Mouse (Mus musculus) liver, postnatal 0 days (tissue): ENCODE results near the gene Rpl24.

ENCODE experiments used
- CTCF ChIP-seq: sonication (generic); IDR thresholded peaks from 2 replicates; pipeline ENCODE4 v1.5.1; 2016; ENCODE audit warnings: antibody characterized with exemption, low read depth
- EP300 ChIP-seq: IDR thresholded peaks from 2 replicates; pipeline ENCODE4 v1.6.1; 2016; ENCODE audit warnings: antibody characterized with exemption, low read depth, mild to moderate bottlenecking

- no peak for TF ChIP-seq CTCF
- TF ChIP-seq EP300: no peak
Observed at GRCm38 (mm10) chr16:55967221-55967620, 1.1 kb downstream of the Rpl24 start.
